Mouse (Mus musculus) thymus, adult 18-20 months (tissue): ENCODE measurements around the gene Olfr90.

Source experiments
- DNase-seq, 2 experiments: peaks; one replicate each; pipeline ENCODE4 v3.0.0; 2022; ENCODE audit warnings: mixed read lengths in 2 of 2

Gene Olfr90

GRCm38 (mm10) chr17:37061435-37061834 is 26.9 kb downstream of the Olfr90 start:
- DNase-seq: no peak

- DNase-seq: no peak
Observed at GRCm38 (mm10) chr17:37056957-37057356, 31.3 kb downstream of the Olfr90 start.

- no peak for DNase-seq
Observed at GRCm38 (mm10) chr17:37051745-37052144, 36.6 kb downstream of the Olfr90 start.

GRCm38 (mm10) chr17:37050876-37051275 is 37.4 kb downstream of the Olfr90 start:
- no peak for DNase-seq

DNA sequence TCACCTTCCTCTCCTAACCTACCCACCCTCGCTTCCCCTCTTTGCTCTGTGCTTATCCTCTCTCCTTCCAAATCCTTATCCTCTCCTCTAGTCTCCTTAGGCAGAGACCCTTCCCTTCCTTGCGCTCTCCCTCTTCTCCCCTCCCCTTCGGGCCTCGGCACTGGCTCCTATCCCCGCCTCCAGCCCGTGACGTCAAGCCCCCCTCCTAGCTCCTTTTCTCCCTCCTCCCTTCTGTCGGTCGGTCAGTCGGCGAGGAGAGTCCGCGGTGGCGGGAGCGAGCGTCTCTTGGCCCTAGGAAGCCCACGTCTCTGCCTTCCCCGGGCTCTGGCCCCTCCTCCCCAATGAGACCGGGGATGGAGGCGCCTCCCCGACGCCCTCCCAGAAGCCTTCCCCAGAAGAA is 37.9 kb downstream of the Olfr90 start:
- peak; percentile 25 to 33 for DNase-seq

- DNase-seq: peak; percentile 27 to 37
Observed at GRCm38 (mm10) chr17:37049570-37050310, 38.6 kb downstream of the Olfr90 start.

- peak in 1 of 2 experiments; percentile 15 for DNase-seq
Observed at GRCm38 (mm10) chr17:37048383-37048782, 39.9 kb downstream of the Olfr90 start.

- DNase-seq: no peak
Observed at GRCm38 (mm10) chr17:37047981-37048380, 40.3 kb downstream of the Olfr90 start.

GRCm38 (mm10) chr17:37047332-37047976 is 40.8 kb downstream of the Olfr90 start:
- peak; percentile 8 to 28 for DNase-seq

DNA sequence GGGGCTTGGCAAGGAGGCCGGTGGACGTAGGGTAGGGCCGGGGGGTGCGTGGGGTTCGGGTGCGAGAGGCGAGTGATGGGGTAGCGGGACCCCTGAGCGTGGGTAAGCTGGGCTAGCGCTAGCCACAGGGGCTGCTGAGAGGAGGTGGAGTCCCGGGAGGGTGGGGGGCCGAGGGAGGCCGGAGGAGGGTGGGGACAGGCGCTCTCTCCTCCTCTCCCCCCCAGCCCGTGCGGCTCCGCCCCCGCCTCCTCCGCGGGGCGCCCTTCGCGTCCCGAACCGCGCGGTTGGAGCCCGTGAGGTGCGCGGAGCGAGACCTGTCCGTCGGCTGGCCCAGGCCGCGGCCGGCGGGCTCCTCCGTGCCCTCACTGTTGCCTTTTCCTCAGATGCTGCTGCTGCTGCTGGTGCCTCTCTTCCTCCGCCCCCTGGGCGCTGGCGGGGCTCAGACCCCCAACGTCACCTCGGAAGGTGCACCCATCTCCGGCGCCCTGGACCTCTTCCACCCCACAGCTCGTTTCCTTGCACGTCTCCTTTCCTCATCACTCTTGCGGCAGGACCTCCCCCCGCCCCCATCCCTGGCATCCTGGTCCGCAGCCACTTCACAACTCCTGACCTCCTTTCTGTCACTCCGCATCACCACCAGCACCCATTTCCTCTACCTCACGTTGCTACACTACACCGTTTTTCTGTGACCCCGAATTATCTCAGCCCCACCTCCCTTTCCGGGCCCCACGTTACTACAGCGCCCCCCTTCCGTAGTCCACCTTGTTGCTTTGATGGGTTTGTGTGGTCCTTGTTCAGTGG is 41.8 kb downstream of the Olfr90 start:
- peak; percentile 66 to 72 for DNase-seq

DNA sequence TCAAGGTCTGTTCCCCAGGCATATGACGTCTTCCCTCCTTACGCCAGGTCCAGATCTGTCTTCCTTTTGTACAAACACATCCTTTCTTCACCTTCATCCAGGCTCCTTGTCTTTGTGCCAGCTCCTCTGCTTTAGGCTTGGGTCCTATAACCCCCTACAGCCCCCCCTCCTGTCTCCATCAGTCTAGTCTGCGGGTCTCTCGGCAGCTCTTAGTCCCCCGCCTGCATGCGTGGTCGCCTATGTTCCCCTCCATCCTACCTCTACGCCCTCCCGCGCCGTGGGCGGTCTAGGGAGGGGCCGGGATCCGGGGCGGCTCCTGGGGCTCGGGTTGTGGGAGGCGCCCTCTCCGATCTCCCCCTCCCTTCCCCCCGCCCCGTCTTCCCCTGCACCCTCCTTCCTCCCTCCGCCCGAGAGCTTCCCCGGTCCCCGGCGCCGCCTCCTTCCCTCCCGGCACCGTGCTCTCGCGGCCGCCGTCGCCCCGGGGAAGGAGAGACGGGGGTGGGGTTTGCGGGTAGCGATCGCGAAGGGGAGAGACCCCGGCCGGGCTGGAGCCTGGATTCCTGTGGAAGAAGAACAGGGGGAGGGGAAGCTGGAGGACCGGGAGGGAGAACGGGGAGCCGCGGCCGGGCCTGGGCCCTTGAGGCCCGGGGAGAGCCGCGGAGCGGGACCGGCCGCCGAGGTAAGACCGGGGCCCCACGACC is 42.5 kb downstream of the Olfr90 start, which contains the start of gene Gabbr1:
Gene Gabbr1 (plus strand): TSS at position 356 of the 701 bp plus-strand sequence.
- DNase-seq: peak; percentile 81 to 82

- no peak for DNase-seq
Observed at GRCm38 (mm10) chr17:37044651-37045244, 43.6 kb downstream of the Olfr90 start.

DNA sequence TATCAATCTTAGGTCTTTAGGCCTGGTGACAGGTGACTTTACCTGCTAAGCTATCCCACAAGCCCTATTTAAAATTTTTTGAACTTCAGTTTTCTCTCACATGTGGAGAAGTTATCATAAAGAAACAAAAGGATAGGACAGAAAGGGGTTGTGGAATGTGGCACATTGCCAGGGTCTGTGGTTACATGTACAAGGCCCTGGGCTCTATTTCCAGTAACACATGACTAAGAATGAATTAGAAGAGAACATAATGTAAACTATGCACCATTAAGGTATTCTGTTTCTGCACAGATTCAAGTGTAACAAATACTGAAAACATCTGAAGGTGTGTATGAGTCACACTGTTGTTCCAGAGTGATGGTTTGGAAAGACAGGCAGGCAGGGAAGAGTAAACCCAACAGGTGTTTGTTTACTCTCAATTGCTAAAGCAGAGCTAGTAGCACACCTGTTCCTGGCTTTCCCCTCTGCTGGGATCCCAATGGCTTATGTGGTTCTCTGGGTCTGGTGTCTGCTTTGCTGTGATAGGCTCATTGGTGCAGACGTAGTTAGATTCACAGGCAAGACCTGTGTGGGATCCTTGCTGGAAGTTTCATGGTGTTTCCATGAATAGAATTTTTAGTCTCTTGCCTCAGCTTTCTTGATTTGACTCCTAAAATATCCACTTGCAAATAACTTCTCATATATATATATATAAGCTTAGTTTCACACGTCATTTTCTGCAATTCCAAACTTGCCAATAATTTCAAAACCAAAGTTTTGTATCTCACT is 49.0 kb downstream of the Olfr90 start:
- no peak for DNase-seq
